Mouse (Mus musculus) urinary bladder, postnatal 25 days (tissue): ENCODE measurements around the gene Ly6g.
A peak's percentile ranks its signal among the peaks of the same experiment; 100 is the strongest.
"Not testable (repeated sequence)": the region's sequence is repeated elsewhere in the genome, so short reads cannot be mapped to it uniquely, and the experiment has no call there.

Source experiments
- DNase-seq: peaks from one replicate; pipeline ENCODE4 v3.0.0; 2022; ENCODE audit warnings: low spot score

Ly6g gene

DNA sequence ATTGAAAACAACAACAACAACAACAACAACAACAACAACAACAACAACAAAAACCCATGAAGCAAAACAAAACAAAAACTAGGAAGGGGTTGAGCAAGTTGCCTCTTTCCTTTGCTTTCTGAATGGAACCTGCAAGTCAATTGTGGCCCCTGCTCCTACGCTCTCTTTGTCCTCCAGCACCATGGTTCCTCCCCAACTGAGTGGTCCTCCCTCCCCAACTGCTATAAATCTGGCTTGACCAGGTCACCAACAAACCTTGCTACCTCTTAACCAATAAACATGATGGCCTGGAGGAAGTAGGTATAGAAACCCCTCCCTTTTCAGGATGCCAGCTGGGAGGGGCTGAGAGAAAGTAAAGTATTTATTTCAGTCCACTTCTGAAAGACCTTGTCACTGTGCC, at the start of gene Ly6g:
Gene Ly6g, plus strand, starts transcription at position 301 of the 400 bp plus-strand sequence.
- no peak for DNase-seq

DNA sequence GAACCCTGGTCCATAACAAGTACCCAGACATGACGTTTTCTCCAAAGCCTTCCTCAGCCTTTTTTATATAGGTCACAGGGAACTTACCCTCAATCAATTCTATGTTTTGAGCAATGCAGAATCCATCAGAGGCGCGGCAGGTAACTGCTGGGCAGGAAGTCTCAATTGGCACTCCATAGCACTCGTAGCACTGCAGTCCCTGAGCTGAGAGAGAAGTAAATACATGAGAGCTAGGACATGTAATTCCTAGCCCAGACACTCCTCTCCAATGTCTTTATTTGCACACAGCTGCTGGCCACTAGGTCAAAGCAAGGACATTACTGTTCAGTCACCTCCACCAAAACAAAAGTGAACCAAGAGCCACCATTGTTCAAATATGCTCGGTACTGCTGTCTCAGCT, 44.6 kb upstream of the Ly6g start:
- not testable (repeated sequence) for DNase-seq

DNA sequence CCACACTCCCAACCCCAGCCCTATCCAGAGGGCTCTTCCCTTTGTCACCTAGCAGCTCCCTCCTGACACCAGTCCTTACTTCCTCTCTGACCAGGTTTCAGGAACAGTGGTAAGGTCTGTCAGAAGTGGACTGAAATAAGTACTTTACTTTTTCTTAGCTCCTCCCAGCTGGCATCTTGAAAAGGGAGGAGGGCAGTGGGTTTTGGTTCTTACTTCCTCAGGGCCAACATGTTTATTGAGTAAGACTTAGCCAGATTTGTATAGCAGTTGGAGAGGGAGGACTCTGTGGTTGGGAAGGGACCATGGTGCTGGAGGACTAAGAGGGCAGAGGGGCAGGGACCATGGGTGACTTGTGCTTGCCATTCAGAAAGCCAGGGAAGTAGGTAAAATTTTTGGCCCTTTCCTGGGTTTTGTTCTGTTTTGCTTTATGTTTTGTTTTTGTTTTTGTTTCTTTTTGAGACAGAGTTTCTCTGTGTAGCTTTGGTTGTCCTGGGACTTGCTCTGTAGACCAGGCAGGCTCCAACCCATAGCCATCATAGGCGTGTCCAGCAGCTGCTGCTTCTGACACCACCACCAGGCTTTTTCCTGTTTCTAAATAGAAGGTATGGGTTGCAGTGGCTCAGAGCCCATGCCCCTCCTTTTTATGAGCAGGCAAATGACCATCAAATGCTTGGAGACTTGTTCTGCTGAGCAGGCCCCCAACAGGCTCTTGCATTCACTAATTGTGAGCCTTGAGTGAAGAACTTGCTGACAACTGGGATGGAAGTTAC, 43.0 kb upstream of the Ly6g start, which contains the start of gene Ly6c2:
Gene Ly6c2, minus strand, starts transcription at position 110 of the 770 bp plus-strand sequence.
- not testable (repeated sequence) for DNase-seq

DNA sequence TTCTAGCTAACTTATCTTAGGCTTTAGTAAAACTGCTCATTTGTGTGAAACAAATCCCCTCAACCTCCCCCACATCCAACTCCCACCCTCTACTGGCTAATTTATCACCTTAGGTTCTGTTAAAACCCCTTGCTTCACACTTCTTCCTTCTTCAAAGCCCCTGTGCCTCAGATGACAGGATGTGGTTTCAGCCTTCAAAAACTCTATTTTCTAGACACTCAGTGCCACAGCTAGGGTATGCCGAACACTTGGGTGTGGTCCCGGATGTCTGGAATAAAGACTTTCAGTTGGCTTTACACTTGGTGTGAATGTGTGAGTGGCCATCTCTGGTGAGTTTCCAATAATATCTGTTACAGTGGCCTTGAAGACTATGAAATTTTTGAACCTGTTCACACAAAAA, 38.5 kb upstream of the Ly6g start:
- no peak for DNase-seq

DNA sequence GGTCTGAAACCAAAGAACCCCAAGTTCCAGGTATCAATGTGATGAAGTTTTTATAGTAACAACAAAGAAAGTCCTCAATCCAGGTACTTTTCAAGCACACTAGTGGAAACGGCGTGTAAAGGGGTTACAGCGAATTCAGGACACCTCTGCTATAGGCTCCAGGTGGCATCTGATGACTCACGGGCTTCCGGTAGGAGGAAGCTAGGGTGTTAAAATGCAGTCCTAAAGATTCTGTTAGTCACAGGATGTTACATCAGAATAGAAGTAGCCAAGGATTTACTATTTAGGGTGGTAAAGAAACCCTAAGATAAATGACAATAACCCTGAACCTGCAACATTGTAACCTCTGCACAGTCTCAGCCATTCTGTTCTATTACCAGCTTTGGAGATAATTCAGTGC, 37.6 kb upstream of the Ly6g start:
- not testable (repeated sequence) for DNase-seq

DNA sequence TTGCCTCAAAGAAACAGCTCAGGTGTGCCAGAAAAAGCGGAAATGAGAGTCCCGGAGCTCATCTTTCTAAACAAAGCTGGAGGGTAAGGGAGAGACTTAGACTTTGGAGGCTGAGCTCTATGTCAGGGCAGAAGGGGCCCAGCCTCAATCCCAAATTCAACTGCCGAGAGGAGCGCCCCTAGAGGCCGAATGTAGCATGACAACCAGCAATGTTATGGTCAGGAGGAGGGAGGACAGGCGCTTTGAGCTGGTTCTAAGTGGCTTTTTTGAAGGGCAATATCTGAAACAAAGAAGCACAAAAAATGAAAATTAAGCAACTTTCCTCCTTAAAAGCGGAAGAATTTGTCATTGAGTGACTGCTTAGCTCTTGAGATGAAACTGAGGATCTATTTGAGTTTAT, 36.3 kb upstream of the Ly6g start:
- peak; percentile 12 for DNase-seq

DNA sequence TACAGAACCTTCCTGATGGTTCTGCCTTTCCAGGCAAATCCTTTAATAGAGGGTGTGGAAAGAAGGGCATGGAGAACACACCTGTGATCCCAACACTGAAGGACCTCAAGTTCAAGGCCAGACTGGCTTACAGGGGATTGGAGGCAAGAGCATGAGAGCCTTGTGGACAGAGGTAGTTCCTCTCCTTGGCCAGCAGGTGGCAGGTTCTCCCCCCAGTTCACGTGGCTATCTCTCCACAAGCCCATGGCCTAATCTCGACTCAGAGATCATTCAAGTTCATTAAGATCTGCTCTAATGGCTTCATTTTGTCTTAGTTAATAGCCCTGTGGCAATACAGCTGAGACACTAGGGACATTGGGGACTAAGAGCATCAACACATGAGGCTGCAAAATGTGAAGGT, 35.0 kb upstream of the Ly6g start:
- peak; percentile 10 for DNase-seq

DNA sequence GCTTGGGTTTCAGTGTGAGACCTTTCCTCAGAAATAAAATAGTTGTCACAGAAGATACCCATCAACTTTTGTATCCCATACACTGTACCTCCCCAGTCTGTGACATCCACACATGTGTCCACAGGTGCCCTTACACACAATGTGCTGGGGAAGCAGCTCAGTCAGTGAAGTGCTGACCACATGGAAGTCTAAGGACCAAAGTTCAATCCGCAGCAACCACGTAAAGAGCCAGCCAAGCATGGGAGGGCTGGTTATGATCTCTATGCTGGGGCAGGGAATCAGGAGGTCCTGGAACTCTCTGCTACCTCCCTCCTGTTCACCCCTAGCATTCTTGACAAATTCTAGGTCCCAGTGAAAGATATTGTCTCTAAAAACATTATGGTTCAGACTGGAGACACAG, 22.7 kb upstream of the Ly6g start:
- DNase-seq: not testable (repeated sequence)

DNA sequence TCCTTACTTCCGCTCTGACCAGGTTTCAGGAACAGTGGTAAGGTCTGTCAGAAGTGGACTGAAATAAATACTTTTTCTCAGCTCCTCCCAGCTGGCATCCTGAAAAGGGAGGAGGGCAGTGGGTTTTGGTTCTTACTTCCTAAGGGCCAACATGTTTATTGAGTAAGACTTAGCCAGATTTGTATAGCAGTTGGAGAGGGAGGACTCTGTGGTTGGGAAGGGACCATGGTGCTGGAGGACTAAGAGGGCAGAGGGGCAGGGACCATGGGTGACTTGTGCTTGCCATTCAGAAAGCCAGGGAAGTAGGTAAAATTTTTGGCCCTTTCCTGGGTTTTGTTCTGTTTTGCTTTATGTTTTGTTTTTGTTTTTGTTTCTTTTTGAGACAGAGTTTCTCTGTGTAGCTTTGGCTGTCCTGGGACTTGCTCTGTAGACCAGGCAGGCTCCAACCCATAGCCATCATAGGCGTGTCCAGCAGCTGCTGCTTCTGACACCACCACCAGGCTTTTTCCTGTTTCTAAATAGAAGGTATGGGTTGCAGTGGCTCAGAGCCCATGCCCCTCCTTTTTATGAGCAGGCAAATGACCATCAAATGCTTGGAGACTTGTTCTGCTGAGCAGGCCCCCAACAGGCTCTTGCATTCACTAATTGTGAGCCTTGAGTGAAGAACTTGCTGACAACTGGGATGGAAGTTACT, 19.8 kb upstream of the Ly6g start:
- not testable (repeated sequence) for DNase-seq

DNA sequence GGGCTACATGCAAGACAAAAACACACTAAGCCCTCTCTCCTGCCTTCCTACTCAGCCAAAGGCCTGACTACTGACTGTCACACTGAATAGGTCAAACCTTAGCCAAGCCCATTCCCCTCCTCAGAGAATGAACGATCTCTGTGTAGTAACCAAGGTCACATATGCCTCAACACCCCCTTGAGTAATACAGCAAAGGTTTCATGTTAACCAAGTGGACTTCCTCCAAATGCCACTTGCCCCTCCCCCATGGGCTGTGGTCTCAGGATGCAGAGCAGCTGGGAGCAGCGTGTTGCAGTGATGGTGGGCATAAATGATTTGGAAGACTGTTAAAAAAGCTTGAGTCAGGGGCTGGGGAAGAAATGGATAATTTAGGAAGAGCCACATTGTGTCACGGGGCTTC, 17.3 kb upstream of the Ly6g start:
- DNase-seq: not testable (repeated sequence)

DNA sequence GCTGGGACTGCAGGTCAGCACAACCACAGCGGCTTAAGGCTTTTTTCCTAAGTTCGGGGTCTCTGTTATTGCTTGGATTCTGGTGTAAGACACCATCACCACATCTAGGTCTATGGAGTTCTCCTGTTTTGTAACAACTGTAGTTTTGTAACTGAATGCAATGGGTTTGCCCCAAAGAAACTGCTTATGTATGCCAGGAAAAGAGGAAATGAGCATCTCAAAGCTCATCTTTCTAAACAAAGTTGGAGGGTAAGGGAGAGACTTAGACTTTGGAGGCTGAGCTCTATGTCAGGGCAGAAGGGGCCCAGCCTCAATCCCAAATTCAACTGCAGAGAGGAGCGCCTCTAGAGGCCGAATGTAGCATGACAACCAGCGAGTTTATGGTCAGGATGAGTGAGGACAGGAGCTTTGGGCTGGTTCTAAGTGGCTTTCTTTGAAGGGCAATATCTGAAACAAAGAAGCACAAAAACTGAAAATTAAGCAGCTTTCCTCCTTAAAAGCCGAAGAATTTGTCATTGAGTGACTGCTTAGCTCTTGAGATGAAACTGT, 13.2 kb upstream of the Ly6g start:
- peak; percentile 3 for DNase-seq

DNA sequence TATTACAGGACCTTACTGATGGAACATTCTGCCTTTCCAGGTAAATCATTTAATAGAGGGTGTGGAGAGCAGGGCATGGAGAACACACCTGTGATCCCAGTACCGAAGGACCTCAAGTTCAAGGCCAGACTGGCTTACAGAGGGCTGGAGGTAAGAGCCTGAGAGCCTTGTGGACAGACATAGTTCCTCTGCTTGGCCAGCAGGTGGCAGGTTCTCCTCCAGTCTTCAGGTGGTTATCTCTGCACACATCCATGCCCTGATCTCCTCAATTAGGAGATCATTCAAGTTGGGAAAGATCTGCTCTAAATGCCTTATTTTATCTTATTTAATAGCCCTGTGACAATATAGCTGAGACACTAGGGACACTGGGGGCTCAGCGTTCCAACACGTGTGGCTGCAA, 11.3 kb upstream of the Ly6g start:
- DNase-seq: peak; percentile 6

DNA sequence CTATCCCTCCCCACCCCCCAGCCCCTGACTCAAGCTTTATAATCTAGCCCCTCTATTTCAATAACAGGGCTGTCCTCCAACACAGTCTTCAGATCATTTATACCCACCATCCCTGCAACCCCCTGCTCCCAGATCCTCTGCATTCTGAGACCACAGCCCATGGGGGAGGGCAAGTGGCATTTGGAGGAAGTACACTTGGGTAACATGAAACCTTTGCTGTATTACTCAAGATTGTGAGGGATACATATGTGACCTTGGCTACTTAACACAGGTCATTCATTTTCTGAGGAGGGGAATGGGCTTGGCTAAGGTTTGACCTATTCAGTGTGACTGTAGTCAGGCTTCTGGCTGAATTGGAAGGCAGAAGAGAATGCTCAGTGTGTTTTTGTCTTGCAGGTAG, 2.0 kb upstream of the Ly6g start:
- no peak for DNase-seq

DNA sequence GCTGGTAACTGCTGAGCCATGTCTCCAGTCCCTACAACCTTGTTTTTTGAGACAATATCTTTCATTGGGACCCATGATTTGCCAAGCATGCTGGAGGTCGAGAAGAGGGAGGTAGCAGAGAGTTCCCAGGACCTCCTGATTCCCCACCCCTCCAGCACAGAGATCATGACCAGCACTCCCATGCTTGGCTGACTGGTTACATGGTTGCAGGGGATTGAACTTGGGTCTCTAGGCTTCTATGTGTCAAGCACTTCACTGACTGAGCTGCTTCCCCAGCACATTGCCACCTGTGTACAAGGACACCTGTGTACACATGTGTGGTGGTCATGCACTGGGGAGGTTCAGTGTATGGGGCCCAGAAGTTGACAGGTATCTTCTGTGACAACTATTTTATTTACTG, 2.6 kb downstream of the Ly6g start:
- no peak for DNase-seq

DNA sequence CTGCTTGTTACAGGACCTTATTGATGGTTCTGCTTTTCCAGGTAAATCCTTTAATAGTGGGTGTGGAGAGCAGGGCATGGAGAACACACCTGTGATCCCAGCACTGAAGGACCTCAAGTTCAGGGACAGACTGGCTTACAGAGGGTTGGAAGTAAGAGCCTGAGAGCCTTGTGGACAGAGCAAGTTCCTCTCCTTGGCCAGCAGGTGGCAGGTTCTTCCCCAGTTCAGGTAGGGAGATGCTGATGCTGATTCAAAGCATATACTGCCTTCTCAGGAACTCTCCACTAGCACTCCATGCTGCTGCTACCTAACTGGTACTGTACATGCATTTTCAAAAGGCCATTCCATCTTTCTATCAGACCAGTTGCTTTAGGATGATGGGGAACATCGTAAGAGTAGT, 20.5 kb downstream of the Ly6g start:
- DNase-seq: peak; percentile 40

DNA sequence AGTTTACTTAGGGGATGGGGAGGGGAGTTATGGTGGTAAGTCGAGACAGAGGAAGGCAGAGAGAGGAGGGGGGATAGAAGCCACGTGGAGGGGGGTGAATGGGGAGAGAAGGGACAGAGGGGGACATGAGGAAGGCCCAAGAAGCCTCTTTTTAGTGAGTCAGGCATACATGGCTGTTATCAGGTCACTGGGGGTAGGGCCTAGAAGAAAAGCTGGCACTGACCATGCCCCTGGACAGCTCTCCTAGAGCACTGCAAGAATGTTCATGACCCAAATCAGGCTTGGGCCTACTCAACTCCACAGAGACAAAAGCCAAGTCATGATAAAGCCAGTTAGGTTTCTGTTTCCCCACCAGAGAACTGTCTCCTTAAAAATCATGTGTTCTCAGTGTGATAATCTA, 31.3 kb downstream of the Ly6g start:
- DNase-seq: no peak

DNA sequence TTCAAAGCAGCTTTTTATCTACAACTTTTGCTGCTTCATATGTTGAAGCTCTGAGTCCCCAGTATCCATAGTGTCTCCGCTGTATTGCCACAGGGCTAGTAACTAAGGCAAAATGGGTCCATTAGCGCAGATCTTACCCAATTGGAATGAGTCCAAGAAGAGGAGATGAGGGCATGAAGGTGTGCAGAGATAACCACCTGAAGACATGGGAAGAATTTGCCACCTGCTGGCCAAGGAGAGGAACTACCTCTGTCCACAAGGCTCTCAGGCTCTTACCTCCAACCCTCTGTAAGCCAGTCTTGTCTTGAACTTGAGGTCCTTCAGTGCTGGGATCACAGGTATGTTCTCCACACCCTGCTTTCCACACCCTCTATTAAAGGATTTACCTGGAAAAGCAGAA, 34.1 kb downstream of the Ly6g start:
- peak; percentile 13 for DNase-seq

DNA sequence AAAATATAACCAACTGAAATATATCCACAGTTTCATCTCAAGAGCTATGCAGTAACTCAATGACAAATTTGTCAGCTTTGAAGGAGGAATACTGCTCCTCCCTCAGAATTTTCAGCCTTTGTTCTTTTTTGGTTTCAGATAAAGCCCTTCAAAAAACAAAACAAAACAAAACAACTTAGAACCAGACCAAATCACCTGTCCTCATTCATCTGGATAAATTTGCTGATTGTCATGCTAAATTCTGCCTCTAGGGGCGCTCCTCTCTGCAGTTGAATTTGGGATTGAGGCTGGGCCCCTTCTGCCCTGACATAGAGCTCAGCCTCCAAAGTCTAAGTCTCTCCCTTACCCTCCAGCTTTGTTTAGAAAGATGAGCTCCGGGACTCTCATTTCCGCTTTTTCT, 35.5 kb downstream of the Ly6g start:
- not testable (repeated sequence) for DNase-seq
